Mouse (Mus musculus): ENCODE data around the gene Taf8.

The Taf8 gene

DNA sequence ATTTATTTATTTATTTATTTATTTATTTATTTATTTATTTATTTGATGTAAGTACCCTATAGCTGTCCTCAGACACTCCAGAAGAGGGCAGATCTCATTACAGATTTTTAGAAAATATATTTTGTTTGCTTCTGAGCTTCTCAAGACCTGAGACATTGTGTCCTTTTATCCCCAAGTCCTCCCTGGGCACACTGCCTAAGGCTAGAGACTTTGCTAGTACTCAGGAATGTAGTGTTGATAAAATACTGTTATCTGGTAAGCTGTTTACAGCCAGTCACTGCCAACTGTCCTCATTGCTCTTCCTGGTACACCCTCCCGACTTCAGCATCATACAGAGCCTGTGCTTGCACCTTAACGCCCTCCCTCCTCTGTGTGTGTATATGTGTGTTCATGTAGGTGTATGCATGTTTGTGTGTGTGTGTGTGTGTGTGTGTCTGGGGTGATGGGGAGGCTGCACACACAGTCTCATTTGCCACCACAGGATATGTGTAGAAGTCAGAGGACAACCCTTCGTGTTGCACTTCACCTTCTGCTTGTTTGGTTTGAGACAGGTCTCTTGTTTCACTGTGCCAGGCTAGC lies 42.7 kb downstream of the Taf8 start:
- DNase-seq (ENCODE audit: low read depth in 1 of 2, low spot score in 2 of 2): no peak

DNA sequence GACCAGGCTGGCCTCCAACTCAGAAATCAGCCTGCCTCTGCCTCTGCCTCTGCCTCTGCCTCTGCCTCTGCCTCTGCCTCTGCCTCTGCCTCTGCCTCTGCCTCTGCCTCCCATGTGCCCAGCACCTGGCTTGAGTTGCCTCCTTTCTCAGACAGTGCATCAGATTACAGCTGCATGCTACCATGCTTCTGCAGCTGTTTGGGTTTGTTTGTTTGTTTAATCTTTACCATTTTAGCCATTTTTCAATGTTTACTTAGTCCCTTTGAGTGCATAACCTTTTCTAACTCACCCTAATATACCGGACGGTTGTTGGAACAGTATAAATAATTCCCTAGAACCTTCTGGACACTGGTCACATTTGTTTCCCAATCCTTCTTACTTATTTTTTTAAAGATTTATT lies 43.2 kb downstream of the Taf8 start:
- no peak for DNase-seq (ENCODE audit: low read depth in 1 of 2, low spot score in 2 of 2)

DNA sequence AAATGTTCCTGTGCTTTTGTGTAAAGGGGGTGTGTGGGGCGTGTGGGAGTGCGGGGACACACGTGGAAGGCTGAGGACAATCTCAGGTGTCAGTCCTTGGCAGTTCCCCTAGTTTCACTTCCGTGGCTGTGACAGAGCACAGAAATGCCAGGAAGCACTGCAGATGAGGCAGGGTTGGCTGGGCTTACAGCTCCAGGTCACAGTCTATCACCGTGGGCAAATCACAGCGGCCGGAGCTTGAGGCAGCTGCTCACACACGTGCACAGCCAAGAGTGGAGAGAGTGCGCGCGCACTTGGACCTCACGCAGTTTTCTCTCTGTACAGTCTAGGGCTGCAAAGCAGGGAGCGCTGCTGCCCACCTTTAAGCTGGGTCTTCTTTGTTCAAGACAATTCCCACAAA lies 43.8 kb downstream of the Taf8 start:
- DNase-seq (ENCODE audit: low read depth in 1 of 2, low spot score in 2 of 2): no peak

DNA sequence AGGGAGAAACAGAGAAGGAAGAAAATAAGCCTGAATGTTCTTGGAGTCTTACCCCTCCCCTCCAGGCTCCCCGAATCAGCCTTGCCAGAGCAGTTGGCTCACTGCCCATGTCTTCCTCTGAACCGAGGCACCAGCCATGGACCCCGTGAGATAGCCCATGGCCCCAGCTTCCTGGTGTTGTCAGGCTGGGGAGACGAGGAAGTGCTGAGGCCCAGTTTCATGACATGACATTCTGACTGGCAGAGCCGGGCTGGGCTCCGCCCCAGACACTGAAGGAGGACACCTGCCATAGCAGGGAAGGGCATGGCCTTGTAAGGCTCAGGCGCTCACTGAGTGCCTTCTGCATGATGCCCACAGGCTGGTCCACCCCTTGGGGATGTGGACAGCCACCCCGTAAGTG lies 47.4 kb downstream of the Taf8 start:
- DNase-seq (ENCODE audit: low read depth in 1 of 2, low spot score in 2 of 2): no peak

DNA sequence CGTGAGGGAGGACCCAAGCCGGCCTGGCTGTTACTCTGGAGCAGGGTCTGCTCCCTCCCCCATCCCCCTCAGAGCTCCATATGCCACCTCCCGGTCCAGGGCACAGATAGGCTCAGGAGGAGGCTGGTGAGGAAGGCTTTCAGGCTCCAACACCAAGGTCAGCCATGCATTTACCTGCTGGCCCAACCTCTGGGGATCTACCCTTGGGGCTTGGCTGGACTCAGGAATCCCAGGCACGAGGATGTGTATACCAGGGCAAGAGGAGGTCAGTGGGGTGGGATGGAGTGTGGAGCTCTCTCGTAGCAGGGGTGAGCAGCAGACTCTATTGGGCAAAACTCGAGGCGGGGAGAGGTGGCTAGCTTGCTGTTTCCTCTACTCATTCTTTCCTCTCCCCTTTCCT lies 49.2 kb downstream of the Taf8 start:
- no peak for DNase-seq (ENCODE audit: low read depth in 1 of 2, low spot score in 2 of 2)

DNA sequence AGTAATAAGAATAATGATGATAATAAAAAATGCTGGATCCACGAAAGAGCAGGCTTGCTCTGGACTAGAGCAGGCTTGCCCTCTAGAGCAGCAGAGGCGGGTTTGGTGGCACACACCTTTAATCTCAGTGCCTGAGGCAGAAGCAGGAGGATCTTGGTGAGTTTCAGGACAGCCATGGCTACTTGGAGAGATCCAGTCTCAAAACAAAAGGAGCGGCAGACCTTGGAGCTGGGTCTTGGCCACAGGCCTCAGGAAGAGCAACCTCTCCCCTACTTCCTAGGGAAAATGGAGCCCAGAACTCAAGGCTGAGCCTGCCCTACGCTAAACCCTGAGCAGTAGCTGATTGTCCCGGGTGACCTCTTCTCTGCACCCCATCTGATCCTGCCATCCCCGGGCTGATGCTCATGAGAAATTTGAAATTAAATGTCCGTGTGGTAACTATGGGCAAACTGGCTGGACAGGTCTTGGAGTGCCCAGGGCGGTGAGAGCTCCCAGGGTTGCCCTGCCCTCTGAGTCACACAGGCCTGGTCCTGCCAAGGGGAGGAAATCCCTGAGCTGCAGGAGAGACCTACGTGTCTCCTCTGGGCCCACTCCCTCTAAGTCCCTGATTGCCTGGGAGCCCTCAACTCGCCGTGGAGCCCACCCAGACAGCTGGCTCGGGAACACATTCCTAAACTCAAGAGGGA lies 51.1 kb downstream of the Taf8 start:
- DNase-seq (ENCODE audit: low read depth in 1 of 2, low spot score in 2 of 2): no peak

DNA sequence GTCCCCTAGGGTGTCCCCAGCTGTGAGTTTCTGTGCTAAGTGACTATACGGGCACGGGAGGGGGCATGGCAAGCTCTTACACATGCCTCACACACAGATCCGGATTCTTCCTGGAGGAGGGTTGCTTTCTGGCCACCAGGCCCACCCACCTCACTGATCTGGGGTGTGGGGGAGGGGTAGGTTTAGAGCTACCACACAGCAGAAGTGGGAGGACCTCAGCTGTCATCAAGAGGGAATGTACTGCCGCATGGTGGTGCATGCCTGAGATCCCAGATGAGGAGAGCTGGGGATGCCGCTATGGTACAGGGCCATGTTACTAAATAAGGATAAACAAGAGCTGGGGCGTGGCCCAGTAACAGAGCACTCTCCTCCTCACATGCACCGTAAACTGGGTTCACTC lies 51.9 kb downstream of the Taf8 start:
- DNase-seq (ENCODE audit: low read depth in 1 of 2, low spot score in 2 of 2): no peak

DNA sequence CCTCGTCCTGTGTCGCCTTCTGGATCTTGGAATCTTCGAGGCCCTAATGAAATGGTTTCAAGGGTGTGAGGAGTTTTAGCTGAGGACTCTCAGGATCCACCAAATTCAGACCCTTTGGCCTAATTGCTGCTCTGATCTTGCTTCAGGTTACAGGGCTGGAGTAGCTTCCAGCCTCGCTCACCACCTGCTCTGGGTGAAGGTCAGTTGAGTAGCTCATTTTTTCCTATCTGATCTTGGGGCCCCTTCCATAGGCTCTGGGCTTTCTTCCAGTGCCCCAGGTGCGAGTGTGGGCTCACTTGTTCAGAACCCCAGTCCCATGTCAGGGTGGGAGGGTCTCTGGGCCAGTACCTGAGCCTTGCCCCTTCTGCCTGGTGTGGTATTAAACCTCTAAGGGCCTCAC lies 52.7 kb downstream of the Taf8 start:
- no peak for DNase-seq (ENCODE audit: low read depth in 1 of 2, low spot score in 2 of 2)

DNA sequence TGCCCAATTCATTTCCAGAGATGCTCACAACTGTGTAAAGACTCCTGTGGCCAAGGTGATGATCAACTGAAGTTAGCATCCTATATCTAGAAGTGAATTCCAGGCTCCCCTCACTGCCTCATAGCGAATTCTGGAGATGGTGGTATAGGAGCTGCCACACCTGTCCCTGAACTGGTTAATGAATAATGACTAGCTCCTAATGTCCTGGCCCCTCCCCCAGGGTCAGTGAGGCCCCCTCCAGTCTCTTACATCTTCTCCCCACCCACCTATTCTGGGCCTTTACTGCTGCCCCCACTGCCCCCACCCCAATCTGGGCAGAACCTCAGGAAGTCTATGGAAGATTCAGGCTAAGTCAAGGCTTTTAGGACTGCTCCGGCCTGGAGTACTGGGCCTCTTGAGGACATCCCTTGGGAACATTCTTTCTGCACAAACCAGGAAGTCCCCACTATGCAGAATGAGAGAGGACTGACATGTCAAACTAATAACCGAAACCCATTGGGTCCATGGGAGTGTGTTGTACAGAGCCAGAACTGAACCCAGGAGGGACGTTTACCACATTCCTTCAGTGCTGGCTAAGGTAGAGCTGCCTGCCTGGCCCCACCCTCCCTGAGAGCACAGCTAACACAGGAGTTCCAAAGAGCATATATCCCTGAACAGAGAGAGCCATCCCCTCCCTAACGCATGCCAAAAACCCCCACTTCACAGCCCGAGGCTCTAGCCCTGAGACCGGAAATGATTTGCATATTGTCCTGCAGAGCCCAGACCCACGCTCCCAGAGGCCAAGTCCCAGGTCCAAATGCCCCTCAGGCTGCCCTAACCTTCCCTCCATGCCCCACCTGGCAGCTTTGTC lies 53.3 kb downstream of the Taf8 start:
- no peak for DNase-seq (ENCODE audit: low read depth in 1 of 2, low spot score in 2 of 2)

DNA sequence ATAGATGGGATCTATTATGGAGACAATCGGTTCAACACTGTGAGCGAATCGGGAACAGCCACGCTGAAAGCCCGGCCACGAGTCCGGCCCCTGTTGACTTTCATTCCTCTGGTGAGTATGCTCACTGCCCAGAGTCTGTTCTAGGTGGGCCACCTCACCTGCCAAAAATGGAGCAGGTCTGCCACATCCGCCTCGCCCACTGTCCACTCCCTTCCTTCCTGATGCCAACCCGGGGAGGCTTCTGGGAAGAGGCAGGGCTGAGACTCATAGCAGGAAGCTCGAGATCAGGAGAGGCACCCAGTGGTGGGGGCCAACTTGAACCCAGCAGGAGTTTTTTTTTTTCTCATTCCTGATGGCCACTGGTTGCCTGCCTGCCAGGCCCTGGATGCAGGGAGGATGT lies 55.5 kb downstream of the Taf8 start:
- no peak for DNase-seq (ENCODE audit: low read depth in 1 of 2, low spot score in 2 of 2)

DNA sequence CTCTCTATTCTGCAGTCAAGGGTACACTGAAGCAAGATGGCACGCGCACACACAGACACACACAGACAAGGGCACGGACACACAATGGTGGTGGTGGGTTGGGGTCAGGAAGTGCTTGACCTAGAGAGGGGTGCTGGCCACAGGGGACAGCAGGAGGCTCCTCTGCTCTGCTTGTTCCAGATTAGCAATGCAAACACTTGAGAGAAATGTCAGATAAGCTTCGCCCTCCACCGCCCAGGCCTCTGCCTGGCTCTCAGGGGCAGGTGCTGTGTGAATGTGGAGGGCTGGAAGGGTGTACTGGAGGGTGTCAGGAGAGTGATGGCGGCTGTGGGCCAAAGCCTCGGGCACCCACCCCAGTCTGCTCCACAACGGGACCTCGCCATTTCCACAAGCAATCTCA lies 56.1 kb downstream of the Taf8 start:
- DNase-seq (ENCODE audit: low read depth in 1 of 2, low spot score in 2 of 2): no peak

DNA sequence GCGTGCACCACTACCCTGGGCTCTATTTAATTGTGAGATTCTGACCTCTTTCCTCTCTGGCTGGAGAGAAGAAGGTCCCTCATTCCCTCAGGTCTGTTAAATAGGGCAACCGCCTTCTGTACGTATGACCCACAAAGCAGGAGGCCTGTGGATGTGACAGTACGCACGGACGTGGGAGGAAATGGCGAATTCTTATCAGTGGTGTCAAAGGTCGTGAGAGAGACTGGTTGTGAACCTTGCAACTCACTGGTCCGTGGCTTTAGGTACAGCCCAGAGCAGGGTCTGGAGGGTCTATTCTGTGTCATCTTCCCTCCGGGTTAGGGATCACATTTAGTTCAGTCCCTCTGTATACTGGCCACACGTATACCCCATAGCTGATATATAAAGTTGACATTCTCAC lies 56.6 kb downstream of the Taf8 start:
- DNase-seq (ENCODE audit: low read depth in 1 of 2, low spot score in 2 of 2): no peak

DNA sequence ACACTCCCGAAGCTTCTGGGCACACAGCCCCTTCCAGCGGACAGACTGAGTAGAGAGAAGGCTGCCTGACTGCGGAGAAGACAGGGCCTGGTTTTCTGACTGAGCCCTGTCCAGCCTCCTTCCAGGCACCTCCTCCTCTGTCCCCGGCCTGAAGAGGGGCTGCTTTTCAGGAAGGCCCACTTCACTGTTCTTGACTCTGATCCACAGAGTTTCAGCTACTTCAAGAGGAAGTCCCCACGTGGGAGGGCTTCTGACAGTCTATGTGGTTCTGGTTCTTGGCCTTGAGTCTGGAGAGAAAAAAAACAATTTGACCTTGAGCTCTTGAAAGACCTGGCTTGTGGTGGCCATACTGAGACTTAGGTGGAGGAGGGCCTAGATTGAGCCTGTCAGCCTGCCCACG lies 58.0 kb downstream of the Taf8 start:
- DNase-seq (ENCODE audit: low read depth in 1 of 2, low spot score in 2 of 2): no peak

DNA sequence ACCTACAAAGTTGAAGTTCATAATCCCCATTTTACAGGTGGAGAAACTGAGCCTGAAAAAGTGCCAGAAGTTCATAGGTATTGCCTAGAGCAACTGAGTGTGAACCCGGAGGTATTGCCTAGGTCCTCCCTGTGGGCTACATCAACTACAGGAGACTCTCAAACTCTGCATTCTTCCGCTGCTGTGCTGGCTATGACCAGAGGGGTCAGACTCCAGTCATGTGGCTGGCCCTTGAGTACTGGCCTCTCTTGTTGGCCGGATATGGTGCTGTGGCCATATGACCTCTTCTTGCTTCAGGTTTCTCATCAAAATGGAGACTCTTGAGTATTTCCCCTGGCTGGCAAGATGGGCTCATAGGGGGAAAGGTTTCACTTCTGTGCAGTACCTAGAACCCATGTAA lies 59.8 kb downstream of the Taf8 start:
- DNase-seq (ENCODE audit: low read depth in 1 of 2, low spot score in 2 of 2): no peak

DNA sequence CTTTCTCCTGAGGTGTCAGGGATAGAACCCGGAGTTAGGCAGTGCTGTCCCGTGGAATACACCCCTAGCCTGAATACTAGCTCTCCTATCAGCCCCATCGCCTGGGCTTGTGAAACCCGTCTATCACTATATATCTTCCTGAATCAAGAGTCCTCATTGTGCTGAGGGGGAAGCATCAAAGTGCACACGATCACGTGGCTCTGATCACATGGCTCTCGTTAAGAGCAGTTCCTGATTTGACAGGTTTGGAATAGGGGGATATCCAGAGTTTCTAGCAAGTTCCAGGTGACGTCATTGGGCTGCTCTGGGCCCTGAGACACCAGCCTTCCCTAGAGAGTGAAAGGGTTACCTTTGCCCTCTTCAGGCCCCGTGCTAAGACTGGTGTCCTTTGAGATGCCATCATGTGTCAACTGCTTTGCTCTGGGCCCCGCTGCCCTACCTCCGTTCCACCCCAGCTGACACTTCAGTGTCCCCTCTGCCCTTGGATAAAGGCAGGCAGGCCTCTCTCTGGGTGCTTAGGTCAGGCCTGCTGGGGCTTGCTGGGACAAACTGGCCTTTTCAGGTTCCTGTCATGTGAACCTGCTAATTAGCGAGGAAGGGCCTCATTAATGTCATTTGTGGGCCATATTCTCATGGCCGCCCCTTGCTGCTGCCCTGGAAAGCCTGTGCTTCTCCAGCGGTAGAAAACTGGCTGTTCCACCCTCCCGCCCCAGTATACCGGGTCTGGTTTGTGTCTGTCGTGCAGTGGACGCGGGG lies 60.6 kb downstream of the Taf8 start:
- DNase-seq (ENCODE audit: low read depth in 1 of 2, low spot score in 2 of 2): peak in 1 of 2 experiments; percentile 6

DNA sequence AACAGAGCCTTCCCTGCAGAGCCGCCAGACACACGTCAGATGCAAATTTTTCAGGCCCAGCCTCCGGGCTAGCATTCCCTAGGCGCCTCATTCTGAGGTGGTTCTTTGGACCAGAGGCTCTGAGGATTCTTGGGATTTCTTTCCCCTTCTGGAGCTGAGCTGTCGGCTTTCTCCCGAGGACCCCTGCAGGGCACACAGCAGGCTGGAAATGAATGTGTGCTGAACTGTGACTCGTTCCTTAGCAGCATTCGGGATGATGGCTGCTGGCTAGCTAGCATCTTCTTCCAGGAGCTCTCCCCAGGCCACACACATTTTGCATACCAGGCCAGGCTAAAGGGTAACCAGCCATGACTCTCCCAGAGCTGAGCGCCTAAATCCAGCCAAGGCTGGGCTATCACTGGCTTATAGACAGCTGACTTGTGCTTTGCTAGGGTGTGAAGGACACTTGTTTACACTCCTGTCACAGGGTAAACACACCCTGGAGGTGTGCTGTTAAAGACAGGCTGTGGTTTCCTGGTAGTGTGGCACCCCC lies 61.7 kb downstream of the Taf8 start:
- no peak for DNase-seq (ENCODE audit: low read depth in 1 of 2, low spot score in 2 of 2)

DNA sequence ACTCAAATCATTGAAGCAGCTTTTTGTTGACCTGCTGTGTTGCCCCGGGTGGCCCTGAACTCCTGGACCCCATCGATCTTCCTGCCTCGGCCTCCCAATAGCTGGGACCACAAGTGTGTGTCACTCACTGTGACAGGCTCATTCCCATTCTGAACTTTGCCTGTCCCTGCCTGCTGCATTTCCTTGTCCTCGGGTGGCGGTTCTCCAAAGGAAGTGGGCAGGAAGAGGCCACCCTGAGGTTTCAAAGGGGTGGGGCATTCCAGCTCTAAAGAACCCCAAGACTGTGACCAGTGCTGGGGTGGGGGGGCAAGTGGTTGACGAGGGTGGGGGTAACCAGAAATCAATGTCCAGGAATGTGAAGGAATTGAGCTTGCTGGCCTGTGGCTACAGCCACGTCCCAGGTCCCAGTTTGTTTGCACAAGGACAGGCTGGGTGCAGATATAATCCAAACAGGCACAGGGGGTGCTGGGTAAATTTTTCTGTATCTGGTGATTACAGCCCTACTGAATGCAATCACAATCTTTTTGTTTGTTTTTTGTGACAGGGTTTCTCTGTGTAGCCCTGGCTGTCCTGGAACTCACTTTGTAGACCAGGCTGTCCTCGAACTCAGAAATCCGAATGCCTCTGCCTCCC lies 62.6 kb downstream of the Taf8 start:
- no peak for DNase-seq (ENCODE audit: low read depth in 1 of 2, low spot score in 2 of 2)

DNA sequence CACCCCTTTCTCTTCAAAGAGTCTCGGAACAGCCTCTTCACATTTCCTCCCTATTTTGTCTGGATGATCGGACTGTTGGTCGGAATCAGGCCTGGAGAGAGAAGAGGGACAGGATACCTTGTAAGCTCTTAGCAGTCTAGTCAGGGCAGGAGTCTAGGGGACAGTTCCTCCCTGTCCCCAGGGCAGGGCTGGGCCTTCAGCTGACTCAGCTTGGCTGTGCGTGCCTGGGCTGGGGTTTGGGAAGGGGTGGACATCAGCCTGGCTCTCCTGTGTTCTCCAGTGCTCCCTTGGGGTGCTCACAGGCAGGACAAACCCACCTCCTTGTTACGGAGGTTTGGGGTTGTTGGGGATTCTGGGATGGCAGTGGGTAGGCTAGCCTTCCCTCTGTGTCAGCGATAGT lies 63.5 kb downstream of the Taf8 start:
- DNase-seq (ENCODE audit: low read depth in 1 of 2, low spot score in 2 of 2): no peak

DNA sequence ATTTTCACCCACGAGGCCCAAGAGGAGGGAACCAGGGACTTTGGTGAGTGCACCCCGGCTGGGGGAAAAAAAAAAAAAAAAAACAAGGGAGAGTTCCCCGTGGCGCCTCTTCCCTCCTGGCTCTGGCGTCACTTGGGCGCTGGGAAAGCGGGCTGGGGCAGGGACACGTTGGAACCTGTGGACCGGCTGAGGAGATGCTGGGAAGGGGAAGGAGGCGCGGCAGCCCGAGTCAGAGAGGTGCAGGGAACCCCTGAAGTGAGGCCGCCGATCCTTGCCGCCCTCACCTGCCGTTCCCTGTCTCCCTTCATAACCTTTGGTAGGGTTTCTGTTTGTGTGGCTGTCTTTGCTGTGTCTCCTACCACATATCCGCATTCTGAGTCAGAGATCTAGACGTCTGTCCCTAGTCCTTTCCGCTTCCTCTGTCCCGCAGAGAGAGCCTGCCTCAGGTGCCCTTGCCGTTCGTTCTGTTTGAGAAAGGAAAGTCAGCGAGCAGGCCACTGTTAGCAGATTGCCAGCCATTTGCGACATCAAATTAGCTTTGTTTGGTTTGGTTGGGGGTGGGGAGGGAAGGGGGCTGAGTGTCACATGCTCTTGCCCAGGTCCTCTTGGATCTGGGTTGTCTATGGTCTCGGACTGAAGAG lies 65.1 kb downstream of the Taf8 start, which contains the start of gene 1700001C19Rik:
1700001C19Rik (minus strand) TSS at position 470 of the 641 bp plus-strand sequence.
- no peak for DNase-seq (ENCODE audit: low read depth in 1 of 2, low spot score in 2 of 2)

DNA sequence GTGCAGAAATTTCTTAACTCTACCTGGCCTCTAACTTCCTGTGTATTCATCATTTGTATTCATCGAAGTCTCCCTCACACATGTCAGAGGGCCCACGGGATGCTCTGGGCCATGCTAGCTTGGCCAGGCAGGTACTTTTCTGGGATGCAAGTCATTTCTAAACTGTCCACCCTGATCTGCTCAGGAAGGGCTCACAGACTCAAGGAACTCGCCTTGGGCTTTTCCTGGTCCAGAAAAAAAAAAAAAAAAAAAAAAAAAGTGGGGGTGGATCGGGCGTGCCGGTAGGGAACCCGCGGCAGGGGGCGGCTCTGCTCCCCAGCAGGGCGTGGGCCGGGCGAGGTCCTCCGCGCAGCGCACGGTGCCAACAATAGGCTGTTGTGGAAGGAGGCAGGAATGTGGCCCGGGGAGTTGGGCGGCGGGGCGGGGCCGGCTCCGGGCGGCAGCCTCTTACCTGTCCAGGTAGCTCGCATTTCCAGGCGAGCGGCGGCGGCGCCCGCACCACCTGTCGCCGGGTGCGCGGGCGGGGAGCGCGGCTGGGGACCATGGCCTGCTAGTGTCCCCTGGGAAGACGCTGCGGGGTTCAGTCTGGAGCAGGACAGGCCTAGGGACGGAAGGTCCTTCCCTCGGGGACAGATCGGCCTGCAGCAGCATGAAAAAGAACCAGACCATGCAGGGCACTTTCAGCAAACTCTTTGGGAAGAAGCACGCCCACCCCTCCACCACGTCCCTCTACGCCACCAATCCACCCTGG lies 65.8 kb downstream of the Taf8 start, which contains the start of gene AI661453:
AI661453 (plus strand) TSS at position 460 of the 751 bp plus-strand sequence.
- DNase-seq (ENCODE audit: low read depth in 1 of 2, low spot score in 2 of 2): no peak

All from monocyte, adult 2 months (primary cell).